Mouse (Mus musculus) myocyte (in vitro differentiated cells): ENCODE results near the gene Meltf.

Experiments
- CEBPB ChIP-seq: IDR thresholded peaks from 2 replicates; pipeline ENCODE4 v1.6.1; 2011; ENCODE audit warnings: mild to moderate bottlenecking, moderate library complexity; ENCODE audit not compliant: poor library complexity, insufficient read depth, severe bottlenecking
- E2F4 ChIP-seq: IDR thresholded peaks from one replicate; pipeline ENCODE4 v1.6.1; 2011; ENCODE audit warnings: mild to moderate bottlenecking, control low read depth, moderate library complexity; ENCODE audit not compliant: insufficient read depth
- MAX ChIP-seq: IDR thresholded peaks from one replicate; pipeline ENCODE4 v1.6.1; 2011; ENCODE audit warnings: low read depth, mild to moderate bottlenecking, control low read depth
- MYOD1 ChIP-seq, 3 experiments: IDR thresholded peaks; one replicate each; pipeline ENCODE4 v1.6.1; 2011; ENCODE audit warnings: control low read depth in 2 of 3, low read depth in 2 of 3, mild to moderate bottlenecking in 2 of 3, moderate library complexity in 1 of 3; ENCODE audit not compliant: insufficient read length in 2 of 3, control insufficient read depth in 1 of 3
- MYOG ChIP-seq, 3 experiments: IDR thresholded peaks; one replicate each; pipeline ENCODE4 v1.6.1; 2011; ENCODE audit warnings: control low read depth in 2 of 3, low read depth in 2 of 3, mild to moderate bottlenecking in 2 of 3; ENCODE audit not compliant: insufficient read length in 2 of 3, control insufficient read depth in 1 of 3, insufficient read depth in 1 of 3
- POLR2A ChIP-seq: IDR thresholded peaks from one replicate; pipeline ENCODE4 v1.6.1; 2011; ENCODE audit warnings: low read depth, mild to moderate bottlenecking, control low read depth, moderate library complexity; ENCODE audit not compliant: insufficient read length
- POLR2AphosphoS2 ChIP-seq: IDR thresholded peaks from one replicate; pipeline ENCODE4 v1.6.1; 2011; ENCODE audit warnings: low read depth, control low read depth; ENCODE audit not compliant: insufficient read length
- REST ChIP-seq: IDR thresholded peaks from one replicate; pipeline ENCODE4 v1.6.1; 2011; ENCODE audit warnings: mild to moderate bottlenecking, control low read depth, moderate library complexity; ENCODE audit not compliant: insufficient read depth, insufficient read length
- SRF ChIP-seq: IDR thresholded peaks from one replicate; pipeline ENCODE4 v1.6.1; 2011; ENCODE audit warnings: low read depth; ENCODE audit not compliant: control insufficient read depth, insufficient read length
- TCF12 ChIP-seq: IDR thresholded peaks from one replicate; pipeline ENCODE4 v1.6.1; 2011; ENCODE audit warnings: mild to moderate bottlenecking, control low read depth; ENCODE audit not compliant: poor library complexity, insufficient read depth, severe bottlenecking
- TCF3 ChIP-seq: IDR thresholded peaks from one replicate; pipeline ENCODE4 v1.6.1; 2011; ENCODE audit warnings: low read depth, control low read depth; ENCODE audit not compliant: insufficient read length
- USF1 ChIP-seq: IDR thresholded peaks from one replicate; pipeline ENCODE4 v1.6.1; 2011; ENCODE audit warnings: low read depth, mild to moderate bottlenecking, control low read depth, moderate library complexity

GRCm38 (mm10) chr16:31893396-31894141, 15.0 kb downstream of the Meltf start:
- TF ChIP-seq SRF (no peak), TCF12 (no peak), MYOD1 (IDR thresholded peaks at IDR 0.05; ENCODE audit: control insufficient read depth in 1 of 3, insufficient read length in 2 of 3, low read depth in 2 of 3) (no peak), POLR2A (no peak), MAX (no peak), POLR2AphosphoS2 (no peak), E2F4 (no peak), USF1 (no peak), CEBPB (no peak), REST (no peak), MYOG (IDR thresholded peaks at IDR 0.05; ENCODE audit: control insufficient read depth in 1 of 3, insufficient read depth in 1 of 3, insufficient read length in 2 of 3, low read depth in 2 of 3) (no peak), TCF3 (no peak)
